Mouse (Mus musculus) hindbrain, postnatal 0 days (tissue): ENCODE results near the gene Bmpr2. TPM values are rescaled to one million over a fixed set of nuclear protein-coding genes. Genes with fewer than 3 reads are reported as not detected.

Experiments used
- ATAC-seq: fragments of 200-750 bp; cut with Nextera tagmentation; 2 replicates; pipeline ENCODE4 v1.8.0; 2017; ENCODE audit warnings: mild to moderate bottlenecking, moderate TSS enrichment, moderate library complexity
- DNase-seq: peaks from one replicate; pipeline ENCODE4 v3.0.0-alpha.2; 2015; ENCODE audit warnings: low spot score
- H3K27ac ChIP-seq: fragments of 300-500 bp; sonication (generic); 2 replicates; pipeline ENCODE4 v1.5.1; 2014; ENCODE audit warnings: mild to moderate bottlenecking
- H3K27me3 ChIP-seq: fragments of 300-500 bp; sonication (generic); 2 replicates; pipeline ENCODE4 v1.6.1; 2014; ENCODE audit warnings: low read length, mixed read lengths; ENCODE audit not compliant: insufficient read depth
- H3K36me3 ChIP-seq: fragments of 300-500 bp; sonication (generic); 2 replicates; pipeline ENCODE4 v1.6.1; 2014; ENCODE audit warnings: low read length, mixed read lengths; ENCODE audit not compliant: insufficient read depth
- H3K4me1 ChIP-seq: fragments of 300-500 bp; sonication (generic); 2 replicates; pipeline ENCODE4 v1.6.1; 2014; ENCODE audit warnings: antibody characterized with exemption, low read length, mixed read lengths; ENCODE audit not compliant: insufficient read depth
- H3K4me2 ChIP-seq: fragments of 300-500 bp; sonication (generic); 2 replicates; pipeline ENCODE4 v1.6.1; 2014; ENCODE audit warnings: low read depth, mild to moderate bottlenecking, low read length, moderate library complexity, mixed read lengths
- H3K4me3 ChIP-seq: fragments of 300-500 bp; sonication (generic); 2 replicates; pipeline ENCODE4 v1.5.1; 2014; ENCODE audit warnings: low read length
- H3K9ac ChIP-seq: fragments of 300-500 bp; sonication (generic); replicated peaks from 2 replicates; pipeline ENCODE4 v1.6.1; 2014; ENCODE audit warnings: mild to moderate bottlenecking, low read length, moderate library complexity, mixed read lengths
- H3K9me3 ChIP-seq: fragments of 300-500 bp; sonication (generic); 2 replicates; pipeline ENCODE4 v1.6.1; 2016; ENCODE audit warnings: low read length, mixed read lengths
- CTCF ChIP-seq: IDR thresholded peaks from 2 replicates; pipeline ENCODE4 v1.5.1; 2016; ENCODE audit warnings: antibody characterized with exemption, control low read depth, low read depth
- WGBS: fragments of 180-500 bp; shearing (Covaris S2); extraction: QIAGEN DNeasy Blood & Tissue Kit; methylation state at CpG from one replicate; pipeline ENCODE4 v1.1.7; 2014; 5-methylcytosine and 5-hydroxymethylcytosine counted together
- polyA plus RNA-seq: library from polyadenylated mRNA; unstranded; fragments of >200 nt; fragmentation: Nextera tagmentation; extraction: Ambion mirVana; gene quantifications from 2 replicates; pipeline ENCODE4 v1.2.1, GENCODE M21; 2015
- total RNA-seq: library from RNA; depleted of rRNA; stranded (reverse); fragments of >200 nt; gene quantifications from 2 replicates; pipeline ENCODE4 v1.2.3, GENCODE M21; 2014; rRNA removed

The Bmpr2 gene
- total and polyA plus RNA-seq, 2 experiments from 2014 or later, result 9.2 to 59.8 TPM

GRCm38 (mm10) chr1:59923673-59924072 is 160.5 kb downstream of the Bmpr2 start:
- Histone ChIP-seq H3K27me3 (no peaks in the 10 kb centered on the region), H3K4me2 (no peak overlapping the region), H3K4me3 (no peak overlapping the region), H3K4me1 (no peaks in the 10 kb centered on the region), H3K9ac (no peak overlapping the region), H3K36me3 (no peaks in the 10 kb centered on the region), H3K9me3 (no peaks in the 10 kb centered on the region), H3K27ac (no peak overlapping the region)
- TF ChIP-seq CTCF, result no peak
- 90% methylated on average over 1 of the region's 1 CpGs for WGBS
- ATAC-seq, result no peak
- no peak for DNase-seq

GRCm38 (mm10) chr1:59924411-59924810 is 161.2 kb downstream of the Bmpr2 start:
- DNase-seq (no peak), ATAC-seq (no peak)
- no peaks in the 10 kb centered on the region for H3K4me1 ChIP-seq
- no peak overlapping the region for H3K9ac ChIP-seq
- no peak for TF ChIP-seq CTCF
- no peaks in the 10 kb centered on the region for H3K36me3 ChIP-seq
- no peaks in the 10 kb centered on the region for H3K27me3 ChIP-seq
- H3K4me2 ChIP-seq, result no peak overlapping the region
- H3K9me3 ChIP-seq, result no peaks in the 10 kb centered on the region
- WGBS, result 93% methylated on average over 2 of the region's 2 CpGs
- no peak overlapping the region for H3K4me3 ChIP-seq
- no peak overlapping the region for H3K27ac ChIP-seq

GRCm38 (mm10) chr1:59926021-59926672 is 162.9 kb downstream of the Bmpr2 start:
- no peak; the same call in 1 of the 2 replicates for ATAC-seq
- no peak overlapping the region for H3K4me2 ChIP-seq
- no peak overlapping the region for H3K4me3 ChIP-seq
- H3K27ac ChIP-seq, result no peak overlapping the region
- WGBS, result 88% methylated on average over 3 of the region's 3 CpGs
- TF ChIP-seq CTCF, result no peak
- no peaks in the 10 kb centered on the region for H3K4me1 ChIP-seq
- DNase-seq, result no peak
- H3K36me3 ChIP-seq, result no peaks in the 10 kb centered on the region
- no peaks in the 10 kb centered on the region for H3K27me3 ChIP-seq
- no peaks in the 10 kb centered on the region for H3K9me3 ChIP-seq
- H3K9ac ChIP-seq, result no peak overlapping the region

DNA sequence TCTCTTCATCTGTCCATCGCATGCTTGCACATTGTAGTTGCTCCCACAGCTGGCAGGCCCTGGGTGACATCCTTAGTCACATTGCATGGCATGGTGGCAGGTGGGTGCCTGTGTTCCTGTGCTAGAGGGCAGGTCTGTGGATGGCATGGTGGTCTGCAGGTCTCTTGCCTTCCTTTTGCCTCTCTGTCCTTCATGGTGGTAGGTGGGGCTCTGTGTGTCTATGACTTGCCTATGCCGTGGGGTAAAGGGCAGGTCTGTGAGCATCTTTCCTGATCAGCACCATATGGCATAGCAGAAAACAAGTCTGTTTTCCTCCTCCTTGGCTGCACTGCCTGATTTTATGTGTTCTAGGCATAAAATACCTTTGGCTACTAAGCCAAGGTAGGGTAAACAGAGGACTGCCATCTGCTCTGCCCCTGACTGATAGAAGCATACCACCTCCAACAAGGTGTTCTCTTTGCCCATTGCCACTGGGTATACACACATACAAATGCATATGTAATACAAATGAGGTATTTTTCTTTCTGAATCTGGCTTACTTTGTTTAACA is 164.0 kb downstream of the Bmpr2 start:
- no peaks in the 10 kb centered on the region for H3K4me1 ChIP-seq
- 68% methylated on average over 2 of the region's 2 CpGs for WGBS
- no peak overlapping the region for H3K4me2 ChIP-seq
- H3K9me3 ChIP-seq, result no peaks in the 10 kb centered on the region
- no peaks in the 10 kb centered on the region for H3K36me3 ChIP-seq
- H3K27ac ChIP-seq, result no peak overlapping the region
- no peak for TF ChIP-seq CTCF
- H3K27me3 ChIP-seq, result no peaks in the 10 kb centered on the region
- H3K4me3 ChIP-seq, result no peak overlapping the region
- DNase-seq (no peak), ATAC-seq (no peak)
- H3K9ac ChIP-seq, result no peak overlapping the region

Other genes with a start within 250 kb of the Bmpr2 start
- 9.7 and 12.5 TPM in 2 replicates for gene Gm973, start 247.1 kb upstream of the Bmpr2 start, total RNA-seq
- 11.9 and 13.9 TPM in 2 replicates for gene Gm973, start 247.1 kb upstream of the Bmpr2 start, polyA plus RNA-seq
- 70.2 and 72.7 TPM in 2 replicates for gene Sumo1, start 92.6 kb upstream of the Bmpr2 start, total RNA-seq
- gene Sumo1, start 92.6 kb upstream of the Bmpr2 start, polyA plus RNA-seq, result 311 and 326 TPM in 2 replicates
- gene Nop58, start 78.4 kb upstream of the Bmpr2 start, total RNA-seq, result 41.6 and 80.7 TPM in 2 replicates
- 136 and 146 TPM in 2 replicates for gene Nop58, start 78.4 kb upstream of the Bmpr2 start, polyA plus RNA-seq
- gene Fam117b, start 149.6 kb downstream of the Bmpr2 start, total RNA-seq, result 44.5 and 53.0 TPM in 2 replicates
- gene Fam117b, start 149.6 kb downstream of the Bmpr2 start, polyA plus RNA-seq, result 26.1 and 30.1 TPM in 2 replicates